Mouse (Mus musculus) lung, embryonic 16.5 days (tissue): Measurements from ENCODE around the gene Palm2. TPM values are rescaled to one million over a fixed set of nuclear protein-coding genes. Genes with fewer than 3 reads are reported as not detected.

Source experiments
- ATAC-seq: fragments of 200-750 bp; cut with Nextera tagmentation; 2 replicates; pipeline ENCODE4 v1.8.0; 2017; ENCODE audit warnings: low read depth, mild to moderate bottlenecking, moderate library complexity
- H3K27ac ChIP-seq: fragments of 300-500 bp; sonication (generic); 2 replicates; pipeline ENCODE4 v1.5.1; 2014; ENCODE audit warnings: mild to moderate bottlenecking, control low read depth, low read length
- H3K27me3 ChIP-seq: fragments of 300-500 bp; sonication (generic); 2 replicates; pipeline ENCODE4 v1.6.1; 2014; ENCODE audit warnings: low read depth, low read length, mixed read lengths; ENCODE audit not compliant: control insufficient read depth, insufficient read depth
- H3K36me3 ChIP-seq: fragments of 300-500 bp; sonication (generic); 2 replicates; pipeline ENCODE4 v1.6.1; 2014; ENCODE audit warnings: low read length; ENCODE audit not compliant: control insufficient read depth, insufficient read depth
- H3K4me1 ChIP-seq: fragments of 300-500 bp; sonication (generic); replicated peaks from 2 replicates; pipeline ENCODE4 v1.6.1; 2014; ENCODE audit warnings: low read length, mixed read lengths; ENCODE audit not compliant: control insufficient read depth, insufficient read depth
- H3K4me2 ChIP-seq: fragments of 300-500 bp; sonication (generic); 2 replicates; pipeline ENCODE4 v1.6.1; 2014; ENCODE audit warnings: low read depth, low read length, control low read depth
- H3K4me3 ChIP-seq: fragments of 300-500 bp; sonication (generic); 2 replicates; pipeline ENCODE4 v1.5.1; 2014; ENCODE audit warnings: mild to moderate bottlenecking, low read length, control low read depth
- H3K9ac ChIP-seq: fragments of 300-500 bp; sonication (generic); 2 replicates; pipeline ENCODE4 v1.6.1; 2014; ENCODE audit warnings: low read length, control low read depth
- H3K9me3 ChIP-seq: fragments of 300-500 bp; sonication (generic); 2 replicates; pipeline ENCODE4 v1.6.1; 2016; ENCODE audit warnings: low read length; ENCODE audit not compliant: control insufficient read depth
- WGBS: fragments of 180-500 bp; shearing (Covaris S2); extraction: QIAGEN DNeasy Blood & Tissue Kit; methylation state at CpG from one replicate; pipeline ENCODE4 v1.1.7; 2014; 5-methylcytosine and 5-hydroxymethylcytosine counted together
- polyA plus RNA-seq: library from polyadenylated mRNA; unstranded; fragments of >200 nt; fragmentation: Nextera tagmentation; extraction: Ambion mirVana; gene quantifications from 2 replicates; pipeline ENCODE4 v1.2.1, GENCODE M21; 2015

Gene Palm2
- polyA plus RNA-seq, 1 experiment from 2014 or later: 5.9 TPM

- no peaks in the 10 kb centered on the region for H3K27me3 ChIP-seq
- peaks cover 11% of the 10 kb centered on the region for H3K4me1 ChIP-seq
- no peak overlapping the region for H3K9ac ChIP-seq
- H3K9me3 ChIP-seq: no peaks in the 10 kb centered on the region
- H3K4me3 ChIP-seq: no peak overlapping the region
- WGBS: 88% methylated on average over 2 of the region's 2 CpGs
- H3K4me2 ChIP-seq: no peak overlapping the region
- no peaks in the 10 kb centered on the region for H3K36me3 ChIP-seq
- no peak for ATAC-seq
- H3K27ac ChIP-seq: no peak overlapping the region
Observed at GRCm38 (mm10) chr4:57557102-57557501, 123.1 kb downstream of the Palm2 start.

GRCm38 (mm10) chr4:57559438-57559837 is 125.4 kb downstream of the Palm2 start:
- no peak overlapping the region for H3K4me2 ChIP-seq
- no peak overlapping the region for H3K27ac ChIP-seq

GRCm38 (mm10) chr4:57560010-57560409 is 126.0 kb downstream of the Palm2 start:
- Histone ChIP-seq H3K4me3 (no peak overlapping the region), H3K27ac (peak overlapping the region; percentile 87), H3K9me3 (no peaks in the 10 kb centered on the region), H3K36me3 (no peaks in the 10 kb centered on the region), H3K4me1 (peaks cover 11% of the 10 kb centered on the region), H3K9ac (no peak overlapping the region), H3K27me3 (no peaks in the 10 kb centered on the region), H3K4me2 (no peak overlapping the region)
- WGBS: 23% methylated on average over 3 of the region's 3 CpGs
- peak; percentile 84 for ATAC-seq

More at GRCm38 (mm10) chr4:57559438-57559837, 125.4 kb downstream of the Palm2 start:
- WGBS: 56% methylated on average over 1 of the region's 1 CpGs
- Histone ChIP-seq H3K36me3 (no peaks in the 10 kb centered on the region), H3K9ac (no peak overlapping the region), H3K4me3 (no peak overlapping the region), H3K27me3 (no peaks in the 10 kb centered on the region), H3K9me3 (no peaks in the 10 kb centered on the region), H3K4me1 (peaks cover 11% of the 10 kb centered on the region)
- no peak for ATAC-seq

GRCm38 (mm10) chr4:57561055-57561454 is 127.0 kb downstream of the Palm2 start:
- H3K36me3 ChIP-seq: no peaks in the 10 kb centered on the region
- peaks cover 11% of the 10 kb centered on the region for H3K4me1 ChIP-seq
- no peak overlapping the region for H3K9ac ChIP-seq
- H3K27ac ChIP-seq: peak overlapping the region; percentile 87
- 36% methylated on average over 6 of the region's 6 CpGs for WGBS
- no peaks in the 10 kb centered on the region for H3K27me3 ChIP-seq
- ATAC-seq: peak; percentile 66
- H3K4me2 ChIP-seq: no peak overlapping the region
- H3K4me3 ChIP-seq: no peak overlapping the region
- no peaks in the 10 kb centered on the region for H3K9me3 ChIP-seq

GRCm38 (mm10) chr4:57565283-57565682 is 131.2 kb downstream of the Palm2 start:
- Histone ChIP-seq H3K9me3 (no peaks in the 10 kb centered on the region), H3K4me2 (no peak overlapping the region), H3K27ac (no peak overlapping the region), H3K36me3 (no peaks in the 10 kb centered on the region), H3K4me3 (no peak overlapping the region), H3K9ac (no peak overlapping the region), H3K4me1 (peaks cover 23% of the 10 kb centered on the region), H3K27me3 (no peaks in the 10 kb centered on the region)
- ATAC-seq: no peak
- WGBS: 92% methylated on average over 1 of the region's 1 CpGs

GRCm38 (mm10) chr4:57565811-57566210 is 131.8 kb downstream of the Palm2 start:
- H3K27ac ChIP-seq: no peak overlapping the region
- no peaks in the 10 kb centered on the region for H3K36me3 ChIP-seq
- WGBS: 62% methylated on average over 2 of the region's 2 CpGs
- H3K9ac ChIP-seq: no peak overlapping the region
- no peak overlapping the region for H3K4me3 ChIP-seq
- no peaks in the 10 kb centered on the region for H3K9me3 ChIP-seq
- no peak for ATAC-seq
- peaks cover 24% of the 10 kb centered on the region for H3K4me1 ChIP-seq
- no peak overlapping the region for H3K4me2 ChIP-seq
- H3K27me3 ChIP-seq: no peaks in the 10 kb centered on the region

GRCm38 (mm10) chr4:57567666-57568206 is 133.7 kb downstream of the Palm2 start, which contains the start of gene Pakap:
Gene Pakap (plus strand): TSS chr4:57568179.
- WGBS: under 1% methylated on average over 39 of the region's 51 CpGs
- H3K9me3 ChIP-seq: no peaks in the 10 kb centered on the region
- peaks cover 24% of the 10 kb centered on the region for H3K4me1 ChIP-seq
- peak within 1 kb of the TSS; percentile 65 for H3K4me3 ChIP-seq
- ATAC-seq: peak; percentile 89
- H3K27ac ChIP-seq: peak within 1 kb of the TSS; percentile 90
- peak within 1 kb of the TSS; percentile 81 for H3K9ac ChIP-seq
- H3K4me2 ChIP-seq: peak within 1 kb of the TSS; percentile 78
- H3K36me3 ChIP-seq: no peaks in the 10 kb centered on the region
- no peaks in the 10 kb centered on the region for H3K27me3 ChIP-seq

- peak; percentile 25 for ATAC-seq
- H3K4me2 ChIP-seq: peak overlapping the region; percentile 78
- WGBS: 18% methylated on average over 19 of the region's 19 CpGs
- peak overlapping the region; percentile 90 for H3K27ac ChIP-seq
- no peaks in the 10 kb centered on the region for H3K27me3 ChIP-seq
- no peaks in the 10 kb centered on the region for H3K36me3 ChIP-seq
- no peaks in the 10 kb centered on the region for H3K9me3 ChIP-seq
- H3K9ac ChIP-seq: peak overlapping the region; percentile 81
- H3K4me1 ChIP-seq: peaks cover 24% of the 10 kb centered on the region
- H3K4me3 ChIP-seq: peak overlapping the region; percentile 65
Observed at GRCm38 (mm10) chr4:57568268-57569068, 134.4 kb downstream of the Palm2 start.

GRCm38 (mm10) chr4:57569069-57569355 is 135.0 kb downstream of the Palm2 start:
- no peak for ATAC-seq
- 51% methylated on average over 4 of the region's 4 CpGs for WGBS
- Histone ChIP-seq H3K27me3 (no peaks in the 10 kb centered on the region), H3K36me3 (no peaks in the 10 kb centered on the region), H3K4me2 (peak overlapping the region; percentile 78), H3K4me3 (peak overlapping the region; percentile 65), H3K4me1 (peaks cover 24% of the 10 kb centered on the region), H3K9me3 (no peaks in the 10 kb centered on the region), H3K27ac (peak overlapping the region; percentile 90), H3K9ac (peak overlapping the region; percentile 81)
